Mouse (Mus musculus) small intestine, adult 2 months (tissue): Measurements from ENCODE around the gene Rfx1. TPM values are rescaled to one million over a fixed set of nuclear protein-coding genes. Genes with fewer than 3 reads are reported as not detected.

Experiments
- H3K27ac ChIP-seq: fragments of 200-500 bp; 2 replicates; pipeline ENCODE4 v1.5.1; 2012; ENCODE audit warnings: low read depth, low read length, control low read depth, inconsistent platforms; ENCODE audit not compliant: insufficient read depth
- H3K27me3 ChIP-seq: fragments of 200-500 bp; 2 replicates; pipeline ENCODE4 v1.6.1; 2012; ENCODE audit warnings: mild to moderate bottlenecking, moderate library complexity, low read length, inconsistent platforms; ENCODE audit not compliant: control insufficient read depth, insufficient read depth
- H3K36me3 ChIP-seq: fragments of 200-500 bp; 2 replicates; pipeline ENCODE4 v1.6.1; 2012; ENCODE audit warnings: mild to moderate bottlenecking, low read length, control low read depth, inconsistent platforms; ENCODE audit not compliant: control insufficient read depth, insufficient read depth
- H3K4me1 ChIP-seq: fragments of 200-500 bp; 2 replicates; pipeline ENCODE4 v1.6.1; 2012; ENCODE audit warnings: low read length, inconsistent platforms, mixed read lengths; ENCODE audit not compliant: control insufficient read depth, insufficient read depth, insufficient read length
- H3K4me3 ChIP-seq: fragments of 200-500 bp; 2 replicates; pipeline ENCODE4 v1.5.1; 2012; ENCODE audit warnings: low read depth, mild to moderate bottlenecking, control low read depth, inconsistent platforms, low read length, moderate library complexity
- CTCF ChIP-seq: fragments of 200-500 bp; IDR thresholded peaks from 2 replicates; pipeline ENCODE4 v1.5.1; 2012; ENCODE audit warnings: low read depth, mild to moderate bottlenecking, control low read depth, inconsistent platforms, low read length, moderate library complexity, mixed read lengths; ENCODE audit not compliant: insufficient replicate concordance, insufficient read length; ENCODE audit errors: extremely low read depth
- POLR2A ChIP-seq: fragments of 200-500 bp; IDR thresholded peaks from 2 replicates; pipeline ENCODE4 v1.6.1; 2012; ENCODE audit warnings: low read depth, mild to moderate bottlenecking, control low read depth, inconsistent platforms, low read length, moderate library complexity
- WGBS: fragments of 180-500 bp; shearing (Covaris S2); methylation state at CpG from one replicate; pipeline ENCODE4 v1.1.7; 2018; 5-methylcytosine and 5-hydroxymethylcytosine counted together
- polyA plus RNA-seq: library from polyadenylated mRNA; depleted of rRNA; stranded (reverse); fragments of >200 nt; gene quantifications from 2 replicates; pipeline ENCODE4 v1.2.3, GENCODE M21; 2012

Gene Rfx1
- polyA plus RNA-seq, 1 experiment = 42.2 TPM

DNA sequence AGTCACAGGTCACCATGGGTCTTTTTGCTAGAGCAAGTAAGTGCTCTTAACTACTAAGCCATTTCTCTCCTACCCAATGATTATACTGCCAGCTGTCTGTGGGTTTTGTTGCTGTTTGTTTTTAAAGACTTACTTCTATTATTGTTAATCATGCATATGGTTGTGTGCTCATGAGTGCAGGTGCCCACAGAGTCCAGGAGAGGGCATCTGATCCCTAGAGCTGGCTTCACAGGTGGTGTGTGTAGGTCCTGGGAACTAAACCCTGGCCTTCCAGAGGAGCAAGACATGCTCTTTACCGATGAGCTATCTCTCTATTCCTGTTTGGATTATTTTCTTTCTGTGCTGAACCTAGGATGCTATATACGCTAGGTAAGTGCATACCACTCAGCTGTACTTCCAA is 7.4 kb upstream of the Rfx1 start:
- no peak overlapping the region for H3K4me3 ChIP-seq
- H3K4me1 ChIP-seq = no peaks in the 10 kb centered on the region
- H3K36me3 ChIP-seq = no peaks in the 10 kb centered on the region
- 93% methylated on average over 2 of the region's 2 CpGs for WGBS
- TF ChIP-seq POLR2A = no peak
- no peak overlapping the region for H3K27ac ChIP-seq
- no peaks in the 10 kb centered on the region for H3K27me3 ChIP-seq

DNA sequence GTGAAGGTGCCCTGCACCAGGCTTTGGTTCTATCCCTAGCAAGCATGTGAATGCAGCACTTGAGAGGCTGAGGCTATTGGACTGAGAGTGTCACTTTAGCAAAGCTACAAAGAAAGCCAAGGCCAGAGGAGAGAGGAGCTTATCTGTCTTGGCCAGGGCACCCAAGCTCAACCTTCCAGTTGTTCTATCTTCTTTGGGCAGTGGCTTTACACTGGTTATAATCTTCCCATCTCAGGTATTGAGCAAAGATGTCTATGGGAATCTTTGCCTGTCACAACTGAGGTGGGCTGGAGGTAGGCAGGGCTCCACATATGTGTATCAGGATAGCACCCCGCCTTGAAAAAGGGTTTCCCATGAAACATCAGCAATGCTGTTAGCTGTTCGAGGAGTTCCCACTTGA is 6.4 kb upstream of the Rfx1 start:
- H3K27me3 ChIP-seq = no peaks in the 10 kb centered on the region
- no peaks in the 10 kb centered on the region for H3K36me3 ChIP-seq
- TF ChIP-seq CTCF = no peak
- no peak for TF ChIP-seq POLR2A
- H3K4me1 ChIP-seq = no peaks in the 10 kb centered on the region
- 87% methylated on average over 2 of the region's 2 CpGs for WGBS
- no peak overlapping the region for H3K27ac ChIP-seq
- no peak overlapping the region for H3K4me3 ChIP-seq

DNA sequence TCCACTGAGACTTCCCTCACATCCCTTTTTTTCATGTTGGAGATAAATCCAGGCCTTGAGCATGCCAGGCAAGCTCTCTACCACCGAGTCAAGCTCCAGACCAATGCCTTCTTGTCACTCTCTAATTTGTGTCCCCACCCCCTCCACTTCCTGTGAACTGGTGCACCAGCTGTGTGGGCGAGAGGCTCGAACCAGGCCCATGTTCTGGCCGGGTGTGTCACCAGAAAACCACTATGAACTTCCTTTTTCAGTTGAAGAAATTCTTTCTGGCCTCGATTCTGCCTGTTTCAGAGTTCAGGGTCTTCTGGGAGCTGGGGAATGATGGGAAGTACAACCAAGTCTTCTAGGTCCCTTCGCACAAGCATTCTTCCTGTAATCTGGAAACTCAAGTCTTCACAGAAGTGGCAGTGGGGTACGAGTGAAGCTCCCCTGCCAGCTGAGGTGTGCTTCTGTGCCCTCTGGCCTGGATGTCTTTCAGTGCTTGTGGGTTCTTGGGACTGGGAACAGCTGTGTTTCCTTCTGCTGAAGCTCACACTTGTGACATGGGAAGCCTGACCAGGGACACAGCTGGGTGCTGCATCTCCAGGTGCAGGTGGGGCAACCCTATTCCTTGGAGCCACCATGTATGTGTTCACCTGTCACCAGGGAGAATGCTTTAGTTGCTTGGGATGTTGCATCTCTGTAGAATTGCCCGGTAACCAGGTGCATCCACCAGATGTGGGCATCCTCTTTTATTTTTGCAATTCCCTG is 2.6 kb upstream of the Rfx1 start:
- WGBS = 48% methylated on average over 8 of the region's 8 CpGs
- Histone ChIP-seq H3K4me1 (peaks cover 16% of the 10 kb centered on the region; the same call in 1 of the 2 replicates), H3K36me3 (no peaks in the 10 kb centered on the region), H3K27ac (peak overlapping the region; percentile 11), H3K4me3 (no peak overlapping the region), H3K27me3 (no peaks in the 10 kb centered on the region)
- TF ChIP-seq POLR2A (no peak), CTCF (no peak)

DNA sequence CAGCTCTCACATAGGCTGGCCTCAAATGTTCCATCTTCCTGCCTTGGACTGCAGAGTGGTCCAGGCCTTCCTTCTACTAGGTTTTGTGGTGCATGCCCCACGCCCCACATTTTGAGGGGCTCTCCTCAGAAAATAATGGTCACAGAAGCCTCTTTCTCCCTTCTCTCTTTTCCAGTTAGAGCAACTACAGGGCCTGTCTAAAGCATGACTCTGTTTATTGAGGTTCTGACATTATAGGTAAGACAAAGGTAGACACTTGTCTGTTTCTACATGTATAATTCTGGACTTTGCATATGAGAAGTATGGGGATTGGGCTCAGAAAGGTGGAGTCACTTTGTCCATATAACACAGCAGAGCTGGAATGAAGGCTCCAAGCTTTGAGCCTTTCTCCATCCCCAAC is 1.6 kb upstream of the Rfx1 start, which contains the start of gene Gm10643:
Gm10643 (minus strand) TSS at position 101 of the 400 bp plus-strand sequence.
- 94% methylated on average over 1 of the region's 1 CpGs for WGBS
- TF ChIP-seq POLR2A (no peak), CTCF (no peak)

DNA sequence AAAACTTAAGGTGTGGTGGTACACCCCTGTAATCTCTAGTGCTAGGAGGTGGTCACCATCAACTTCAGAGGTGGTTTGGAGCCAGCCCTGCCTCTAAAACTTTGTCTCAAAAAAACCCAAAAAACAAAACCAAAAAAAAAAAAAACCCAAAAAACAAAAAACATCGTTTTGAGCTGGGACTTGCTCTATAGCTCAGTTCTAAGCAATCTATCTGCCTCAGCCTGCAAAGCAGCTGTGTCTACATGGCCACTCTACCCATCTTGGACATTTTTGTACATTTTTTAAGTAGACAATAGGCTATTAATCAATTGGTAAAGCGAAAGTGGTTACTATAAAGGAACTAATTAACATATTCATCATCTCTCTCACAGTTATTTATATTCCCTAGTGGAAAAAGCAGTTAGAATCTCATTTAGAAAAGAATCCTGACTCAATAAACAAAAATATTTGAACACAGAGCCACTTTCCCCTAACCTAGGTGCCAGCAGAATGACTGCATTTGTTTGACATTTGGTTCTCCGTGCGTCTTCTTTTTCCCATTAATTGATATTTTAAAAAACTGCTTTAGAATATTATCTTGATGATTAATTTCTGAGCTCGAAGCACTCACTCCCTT is 1.1 kb upstream of the Rfx1 start:
- Histone ChIP-seq H3K4me1 (peaks cover 25% of the 10 kb centered on the region), H3K27me3 (no peaks in the 10 kb centered on the region), H3K4me3 (peak overlapping the region; percentile 76), H3K36me3 (no peaks in the 10 kb centered on the region), H3K27ac (peak overlapping the region; percentile 88)
- TF ChIP-seq CTCF = no peak
- TF ChIP-seq POLR2A = no peak
- WGBS = 19% methylated on average over 5 of the region's 5 CpGs

More for the DNA sequence above, 1.6 kb upstream of the Rfx1 start, which contains the start of gene Gm10643:
- no peaks in the 10 kb centered on the region for H3K27me3 ChIP-seq
- H3K4me3 ChIP-seq = peak within 1 kb of the TSS; percentile 76
- peak within 1 kb of the TSS; percentile 88 for H3K27ac ChIP-seq
- H3K36me3 ChIP-seq = no peaks in the 10 kb centered on the region
- peaks cover 24% of the 10 kb centered on the region for H3K4me1 ChIP-seq

DNA sequence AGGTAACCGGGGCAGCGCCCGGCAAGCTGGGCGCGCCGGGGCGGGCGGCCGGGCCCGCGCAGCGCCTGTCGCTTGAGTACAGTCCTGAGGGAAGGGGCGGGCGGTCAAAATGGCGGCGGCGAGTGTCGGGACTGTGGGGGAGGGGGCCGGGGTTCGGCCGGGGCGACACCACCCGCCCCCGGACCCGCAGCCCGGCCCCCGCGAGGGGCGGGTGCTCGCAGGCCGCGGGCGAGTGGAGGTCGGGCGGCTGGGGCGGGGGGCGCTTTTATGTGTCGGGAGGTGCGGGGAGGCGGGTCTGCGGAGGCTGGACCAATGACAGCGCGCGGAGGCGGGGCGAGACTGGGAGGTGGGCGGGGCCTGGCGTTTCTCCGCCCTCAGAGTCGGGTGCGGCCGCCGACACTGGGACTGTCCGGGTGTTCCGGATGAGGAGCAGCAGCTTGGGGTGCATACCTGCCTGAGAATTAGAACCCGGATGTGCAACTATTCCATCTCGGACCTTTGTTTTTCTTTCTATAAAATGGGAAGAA is 476 bp downstream of the Rfx1 start:
- H3K36me3 ChIP-seq = no peaks in the 10 kb centered on the region
- peak overlapping the region; percentile 77 for H3K4me3 ChIP-seq
- H3K27ac ChIP-seq = peak overlapping the region; percentile 67
- TF ChIP-seq POLR2A = peak; percentile 54; the same call in 1 of the 2 replicates
- TF ChIP-seq CTCF = no peak
- 1% methylated on average over 56 of the region's 58 CpGs for WGBS
- H3K4me1 ChIP-seq = peaks cover 27% of the 10 kb centered on the region
- no peaks in the 10 kb centered on the region for H3K27me3 ChIP-seq

DNA sequence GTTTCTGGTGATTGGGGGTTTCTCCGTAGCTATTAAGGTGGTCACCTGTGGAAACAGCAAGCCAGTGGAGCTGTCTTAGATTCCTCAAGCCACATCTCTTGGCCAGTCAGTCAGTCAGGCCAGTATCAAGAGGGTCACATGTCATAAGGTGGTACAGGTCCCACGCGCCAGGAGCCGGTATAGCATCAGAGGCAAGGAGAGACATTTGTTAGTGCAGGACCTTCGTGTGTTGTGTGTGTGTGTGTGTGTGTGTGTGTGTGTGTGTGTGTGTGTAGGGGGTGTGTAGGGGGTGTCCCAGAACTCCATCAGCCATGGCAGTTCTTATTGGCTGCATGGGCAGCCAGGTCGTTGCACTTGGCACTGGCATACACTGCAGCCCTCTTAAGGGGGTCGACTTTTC is 1.3 kb downstream of the Rfx1 start:
- WGBS = 83% methylated on average over 7 of the region's 7 CpGs
- Histone ChIP-seq H3K36me3 (no peaks in the 10 kb centered on the region), H3K4me1 (peaks cover 27% of the 10 kb centered on the region), H3K27ac (peak overlapping the region; percentile 48; the same call in 1 of the 2 replicates), H3K27me3 (no peaks in the 10 kb centered on the region), H3K4me3 (peak overlapping the region; percentile 10)
- TF ChIP-seq CTCF = no peak
- TF ChIP-seq POLR2A = no peak
